Mouse (Mus musculus): ENCODE measurements around the gene Atp2a1.

DNA sequence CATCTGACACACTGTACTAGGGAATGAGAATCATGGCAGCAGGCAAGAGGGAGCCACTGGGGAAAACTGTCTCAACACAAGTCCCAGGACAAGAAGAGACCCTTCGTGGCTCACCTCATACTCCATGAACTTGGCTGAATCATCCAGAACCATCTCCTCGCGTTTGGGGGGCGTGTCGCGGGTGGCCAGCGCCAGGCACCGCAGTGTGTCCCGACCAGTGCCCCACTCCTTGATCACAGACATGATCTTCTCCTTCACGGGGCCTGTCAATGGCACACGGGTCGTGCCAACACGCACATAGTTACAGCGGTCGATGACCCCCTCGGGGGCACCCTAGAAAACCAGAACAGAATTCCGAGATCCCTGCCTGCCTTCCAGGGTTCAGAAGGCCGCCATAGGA, 12.9 kb downstream of the Atp2a1 start:
- TF ChIP-seq GATA1 (IDR thresholded peaks at IDR 0.05; ENCODE audit: borderline replicate concordance, low read length): no peak
- no peak for TF ChIP-seq FLI1 (IDR thresholded peaks at IDR 0.05; ENCODE audit: low read length)

Measured in megakaryocyte, embryonic 14.5 days (primary cell).